Mouse (Mus musculus) limb, embryonic 15.5 days (tissue): ENCODE results near the gene Clec4n. TPM values are rescaled to one million over a fixed set of nuclear protein-coding genes. Genes with fewer than 3 reads are reported as not detected.

Source experiments
- polyA plus RNA-seq: library from polyadenylated mRNA; unstranded; fragments of >200 nt; fragmentation: Nextera tagmentation; extraction: Ambion mirVana; gene quantifications from 2 replicates; pipeline ENCODE4 v1.2.1, GENCODE M21; 2015

Clec4n gene
- polyA plus RNA-seq, 1 experiment from 2014 or later = 5.0 TPM

Other genes starting within 250 kb of the Clec4n start
- gene Clec4a4, start 239.5 kb upstream of the Clec4n start, polyA plus RNA-seq = not detected in 2 replicates
- not detected in 2 replicates for gene Clec4b1, start 179.9 kb upstream of the Clec4n start, polyA plus RNA-seq
- 5.5 and 6.2 TPM in 2 replicates for gene Clec4a2, start 123.4 kb upstream of the Clec4n start, polyA plus RNA-seq
- not detected in 2 replicates for gene Clec4b2, start 57.0 kb upstream of the Clec4n start, polyA plus RNA-seq
- gene Clec4d, start 32.3 kb downstream of the Clec4n start, polyA plus RNA-seq = 0.38 and 0.59 TPM in 2 replicates
- 0.06 TPM in 1 of 2 replicates, not detected in the other for gene Clec4e, start 60.0 kb downstream of the Clec4n start, polyA plus RNA-seq
- not detected in 2 replicates for gene Vmn2r19, start 78.5 kb downstream of the Clec4n start, polyA plus RNA-seq
- not detected in 2 replicates for gene Vmn2r20, start 188.3 kb downstream of the Clec4n start, polyA plus RNA-seq